Mouse (Mus musculus): ENCODE measurements around the gene Gse1.

Gse1 gene

GRCm38 (mm10) chr8:120374514-120374913, 146.3 kb downstream of the Gse1 start:
- 85% methylated on average over 9 of the region's 9 CpGs for WGBS

GRCm38 (mm10) chr8:120375170-120375569, 146.9 kb downstream of the Gse1 start:
- 79% methylated on average over 5 of the region's 5 CpGs for whole genome bisulfite sequencing

- WGBS: 93% methylated on average over 4 of the region's 4 CpGs
Observed at GRCm38 (mm10) chr8:120376215-120376614, 148.0 kb downstream of the Gse1 start.

DNA sequence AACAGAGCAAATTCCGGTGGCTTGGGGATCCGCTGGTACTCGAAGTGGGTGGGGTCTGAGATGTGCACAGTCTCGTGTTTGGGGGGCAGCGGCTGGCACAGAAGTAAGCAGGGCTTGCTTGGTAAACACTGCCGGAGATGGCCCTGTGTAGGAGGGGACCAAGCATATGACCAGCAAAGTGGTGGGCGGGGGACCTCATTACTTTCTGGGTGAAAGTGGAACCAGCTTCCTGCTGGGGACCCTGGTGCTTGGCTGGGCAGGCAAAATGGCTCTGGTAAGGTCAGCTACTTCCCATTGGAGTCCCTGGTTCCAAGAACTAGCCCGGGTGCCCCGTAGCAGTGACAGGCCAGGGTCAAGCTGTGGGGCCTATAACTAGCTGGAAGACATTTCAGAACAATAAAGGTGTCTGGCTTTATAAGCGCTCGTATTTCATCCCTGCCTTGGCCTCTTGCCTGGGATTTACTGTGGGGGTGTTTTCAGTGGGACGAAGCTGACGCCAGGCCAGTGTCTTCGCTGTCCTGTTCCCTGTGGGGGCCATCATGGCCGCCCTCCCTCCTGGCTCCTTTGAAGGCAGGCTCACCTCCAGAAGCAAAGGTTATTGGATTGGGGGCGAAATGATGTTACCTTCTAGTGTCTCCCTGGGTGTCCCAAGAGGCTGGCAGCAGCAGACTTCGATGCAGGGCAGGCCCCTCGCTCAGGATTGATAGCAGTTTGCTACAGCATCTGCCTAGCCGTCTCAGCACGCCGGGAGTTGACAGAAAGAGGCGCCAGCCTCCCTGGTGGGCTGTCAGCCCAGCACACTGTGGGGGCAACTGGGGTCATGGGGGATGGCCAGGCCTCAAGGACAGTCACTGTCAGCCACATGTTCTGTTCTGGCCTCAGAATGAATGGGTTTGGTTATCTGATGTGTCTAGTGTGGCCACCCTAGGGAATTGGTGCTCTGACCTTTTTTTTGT, 148.9 kb downstream of the Gse1 start:
- 72% methylated on average over 22 of the region's 22 CpGs for WGBS

GRCm38 (mm10) chr8:120377803-120378189, 149.5 kb downstream of the Gse1 start:
- 84% methylated on average over 7 of the region's 7 CpGs for whole genome bisulfite sequencing

- 52% methylated on average over 16 of the region's 16 CpGs for WGBS
Observed at GRCm38 (mm10) chr8:120378306-120378705, 150.1 kb downstream of the Gse1 start.

GRCm38 (mm10) chr8:120379015-120379414, 150.8 kb downstream of the Gse1 start:
- WGBS: 82% methylated on average over 3 of the region's 3 CpGs

GRCm38 (mm10) chr8:120381865-120382264, 153.6 kb downstream of the Gse1 start:
- 31% methylated on average over 4 of the region's 4 CpGs for WGBS

DNA sequence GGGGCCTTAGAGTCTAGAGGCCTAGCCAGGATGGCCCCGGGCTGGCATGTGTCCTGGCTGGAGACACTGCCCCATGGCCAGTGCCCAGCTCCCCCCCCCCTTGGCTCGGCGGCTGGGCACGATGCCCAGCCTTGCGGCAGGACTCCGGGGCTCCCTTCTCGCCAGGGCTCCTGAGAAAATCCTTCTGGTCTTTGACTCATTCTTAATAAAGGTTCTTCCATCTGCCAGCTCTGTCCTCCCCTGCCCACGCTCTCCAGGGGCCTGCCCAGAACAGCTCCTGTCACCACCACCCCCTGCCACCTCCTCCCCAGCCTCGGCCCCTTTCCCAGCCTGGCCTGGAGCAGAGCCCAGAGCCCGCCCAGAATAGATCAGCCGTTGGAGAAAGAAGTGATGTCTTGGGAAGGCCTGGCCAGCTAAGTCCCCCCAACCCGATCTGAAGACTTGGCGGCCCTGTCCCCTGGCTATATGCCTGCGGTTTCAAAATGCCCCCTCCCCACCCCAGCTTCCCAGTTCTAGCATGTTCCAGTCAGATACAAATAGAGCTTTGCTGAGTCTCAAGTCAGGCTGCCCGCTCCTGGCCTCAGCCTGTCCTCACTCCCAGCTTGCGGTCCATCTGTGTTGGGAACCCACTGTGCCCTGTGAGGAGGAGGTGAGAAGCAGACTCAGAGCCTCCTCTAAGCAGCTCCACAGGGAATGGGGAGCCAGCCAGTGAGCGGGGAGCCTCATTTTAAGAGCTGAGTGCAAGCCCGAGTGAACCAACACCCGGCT, 154.4 kb downstream of the Gse1 start:
- 19% methylated on average over 19 of the region's 19 CpGs for WGBS

- WGBS: 55% methylated on average over 6 of the region's 6 CpGs
Observed at GRCm38 (mm10) chr8:120383204-120383560, 154.9 kb downstream of the Gse1 start.

DNA sequence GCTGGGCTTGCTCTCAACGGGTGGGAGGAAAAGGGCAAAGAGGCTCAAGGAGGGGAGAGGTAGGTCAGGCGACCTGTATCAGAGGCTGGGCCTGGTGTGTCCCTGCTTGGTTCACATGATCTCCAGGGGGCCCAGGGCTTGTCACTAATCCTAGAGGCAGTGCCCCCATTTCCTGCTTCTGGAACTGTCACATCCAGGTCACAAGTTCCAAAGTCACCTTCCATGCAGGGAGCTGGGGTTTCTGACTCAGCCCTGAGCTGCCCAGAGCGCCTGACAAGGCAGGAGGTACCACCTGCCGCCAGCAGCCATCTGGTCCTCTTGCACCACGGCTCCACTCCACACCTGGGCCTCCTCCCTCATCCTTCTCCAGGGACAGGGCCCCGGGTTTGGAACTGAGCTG, 155.5 kb downstream of the Gse1 start:
- 60% methylated on average over 6 of the region's 6 CpGs for WGBS

- WGBS: 87% methylated on average over 6 of the region's 6 CpGs
Observed at GRCm38 (mm10) chr8:120388246-120388645, 160.0 kb downstream of the Gse1 start.

DNA sequence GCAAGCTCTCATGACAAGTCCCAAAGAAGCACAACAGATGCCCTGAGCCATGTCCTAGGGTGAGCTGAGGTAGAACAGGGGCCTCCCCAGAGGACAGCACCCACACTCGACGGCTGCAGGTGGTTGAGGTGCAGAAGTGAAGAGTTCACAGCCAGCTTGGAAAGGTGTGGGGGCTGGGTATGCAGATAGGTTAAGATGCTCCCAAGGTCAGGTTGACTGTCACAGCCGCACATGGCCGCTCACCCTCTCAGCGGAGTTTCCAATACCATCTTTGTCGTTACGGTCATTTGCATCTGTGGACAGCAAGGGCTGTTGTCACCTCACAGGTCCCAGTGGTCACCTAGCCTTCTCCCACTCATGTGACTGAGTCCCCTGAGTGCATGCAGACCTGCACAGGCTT, 162.3 kb downstream of the Gse1 start:
- WGBS: 97% methylated on average over 7 of the region's 7 CpGs

DNA sequence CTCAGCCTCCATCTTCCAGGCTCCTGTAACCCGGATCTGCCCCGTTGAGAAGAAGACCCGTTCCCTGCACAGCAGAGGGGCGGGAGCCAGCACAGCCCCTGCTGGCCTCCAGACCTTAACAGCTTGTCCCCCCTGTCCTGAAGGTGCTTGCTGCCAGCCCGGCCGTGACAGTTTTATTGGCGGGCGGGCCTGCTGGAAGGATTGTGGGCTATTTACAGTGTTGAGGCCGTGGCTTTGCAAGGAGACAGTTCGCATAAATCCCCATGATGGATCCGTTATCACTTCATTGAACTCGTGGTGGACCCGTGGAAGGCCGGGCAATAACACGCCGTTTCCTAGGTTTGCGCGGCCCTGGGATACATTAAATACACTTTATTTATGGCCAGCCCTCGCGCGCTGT, 163.6 kb downstream of the Gse1 start:
- 92% methylated on average over 21 of the region's 21 CpGs for WGBS

GRCm38 (mm10) chr8:120393085-120393484, 164.8 kb downstream of the Gse1 start:
- WGBS: 91% methylated on average over 11 of the region's 11 CpGs

DNA sequence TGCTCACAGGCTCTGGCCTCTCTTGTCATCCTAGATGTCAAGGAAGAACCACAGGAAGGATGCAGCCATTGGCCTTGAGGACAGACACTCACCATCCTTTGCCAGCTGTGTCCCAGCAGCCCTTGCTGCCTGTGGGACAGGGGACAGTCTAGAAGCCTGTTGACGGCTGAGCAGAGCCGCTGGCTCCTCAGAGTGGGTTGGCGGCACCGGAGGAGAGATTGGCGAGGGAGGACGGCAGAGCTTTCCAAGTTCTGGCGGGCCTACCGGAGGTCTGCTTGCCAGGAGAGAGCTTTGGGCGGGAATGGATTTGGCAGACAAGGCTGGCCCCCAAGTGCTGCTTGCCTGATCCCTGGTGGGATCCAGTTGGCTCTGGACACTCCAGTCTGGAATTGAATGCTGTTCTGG, 165.6 kb downstream of the Gse1 start:
- 58% methylated on average over 9 of the region's 9 CpGs for WGBS

DNA sequence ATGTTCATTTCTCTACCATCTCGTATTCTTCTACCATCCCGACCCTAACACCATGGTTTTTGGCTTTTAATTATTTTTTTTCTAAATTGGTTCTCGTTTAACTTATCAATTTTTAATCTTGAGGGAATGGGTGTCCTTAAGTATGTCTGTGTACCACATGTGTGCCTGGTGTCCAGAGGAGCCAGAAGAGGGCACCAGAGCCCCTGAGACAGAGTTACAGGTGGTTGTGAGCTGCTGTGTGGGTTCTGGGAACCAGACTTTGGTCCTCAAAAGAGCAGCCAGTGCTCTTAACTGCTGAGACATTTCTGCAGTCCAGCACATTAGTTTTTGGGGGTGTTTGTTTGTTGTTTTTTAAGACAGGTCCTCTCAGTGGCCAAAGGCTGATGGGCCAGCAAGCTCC, 167.6 kb downstream of the Gse1 start:
- 97% methylated on average over 3 of the region's 3 CpGs for WGBS

DNA sequence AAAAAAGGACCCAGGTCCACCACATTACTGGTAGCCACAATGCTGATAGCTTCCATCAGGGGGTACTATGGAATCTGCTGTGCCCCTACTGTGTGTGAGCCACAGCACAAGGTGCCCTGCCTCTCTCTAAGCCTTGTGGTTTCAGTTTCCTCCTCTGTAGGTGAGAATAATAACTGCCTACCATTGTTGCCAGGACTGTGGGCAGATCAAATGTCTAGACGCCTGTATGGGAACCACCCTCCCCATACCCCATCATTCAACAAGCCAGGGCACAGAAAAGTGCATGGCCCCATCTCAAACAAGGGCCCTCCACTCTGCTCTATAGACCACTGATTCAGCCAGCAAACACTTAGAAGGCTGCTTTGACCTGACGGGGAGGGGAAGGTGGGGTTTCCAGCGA, 168.5 kb downstream of the Gse1 start:
- WGBS: 72% methylated on average over 3 of the region's 3 CpGs

- 64% methylated on average over 15 of the region's 15 CpGs for WGBS
Observed at GRCm38 (mm10) chr8:120397444-120398411, 169.5 kb downstream of the Gse1 start.

DNA sequence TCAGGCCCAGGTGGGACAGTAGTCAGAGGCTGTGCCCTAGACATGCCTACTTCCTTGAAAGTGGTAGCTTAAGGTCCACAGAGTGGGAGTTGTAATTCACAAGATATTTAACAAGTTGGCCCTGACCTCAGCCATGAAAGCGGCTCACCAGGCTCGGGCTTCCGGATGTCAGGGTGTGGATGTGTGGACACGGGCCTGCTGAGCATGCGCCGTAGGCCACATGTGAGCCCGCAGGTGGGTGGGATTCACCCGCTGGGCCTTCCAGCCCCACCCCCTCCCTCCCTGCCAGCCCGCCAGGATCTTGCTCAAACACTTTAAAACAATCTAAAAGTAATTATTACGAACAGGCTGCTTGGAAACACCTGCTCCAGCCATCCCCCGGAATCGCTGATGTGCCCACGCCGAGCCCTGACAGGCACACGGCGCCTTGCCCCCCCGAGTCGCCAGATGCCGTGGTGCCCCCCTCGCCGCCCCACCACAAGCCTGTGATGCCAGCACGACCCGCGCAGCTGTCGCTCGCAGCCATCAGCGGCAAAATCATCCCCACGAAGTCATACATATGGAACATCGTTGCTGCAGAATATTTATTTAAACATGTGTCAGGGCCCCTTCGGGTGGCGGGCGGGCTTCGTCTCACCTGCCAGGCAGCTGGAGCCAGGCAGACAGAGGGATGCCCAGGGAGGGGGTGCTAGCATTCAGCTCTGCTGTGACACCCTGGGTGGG, 171.1 kb downstream of the Gse1 start:
- WGBS: 45% methylated on average over 33 of the region's 33 CpGs

DNA sequence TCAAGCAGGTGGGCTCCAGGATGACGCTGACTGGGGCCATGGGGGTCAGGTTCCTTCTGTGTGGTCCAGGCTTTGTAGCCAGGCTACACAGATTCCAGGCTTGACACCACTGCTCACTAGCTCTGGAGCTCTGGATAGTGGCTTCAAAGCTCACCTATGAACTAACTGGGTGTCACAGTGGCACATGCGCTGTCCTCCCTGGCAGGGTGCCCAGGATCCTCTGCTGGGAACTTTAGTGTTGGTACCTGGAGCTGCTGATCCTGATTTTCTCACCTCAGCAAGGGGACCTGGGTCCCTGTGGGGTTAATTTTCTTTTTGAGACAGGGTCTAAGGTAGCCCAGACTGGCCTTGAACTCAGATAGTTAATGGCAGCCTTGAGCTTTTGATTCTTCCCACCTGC, 173.0 kb downstream of the Gse1 start:
- WGBS: 95% methylated on average over 2 of the region's 2 CpGs

Data from cerebral cortex, adult 2 months (tissue).